Mouse (Mus musculus): Measurements from ENCODE around the gene Aplp1. TPM values are rescaled to one million over a fixed set of nuclear protein-coding genes. Genes with fewer than 3 reads are reported as not detected.
A peak's percentile ranks its signal among the peaks of the same experiment; 100 is the strongest.

The Aplp1 gene
- polyA plus RNA-seq, 1 experiment from 2014 or later: 467 TPM

DNA sequence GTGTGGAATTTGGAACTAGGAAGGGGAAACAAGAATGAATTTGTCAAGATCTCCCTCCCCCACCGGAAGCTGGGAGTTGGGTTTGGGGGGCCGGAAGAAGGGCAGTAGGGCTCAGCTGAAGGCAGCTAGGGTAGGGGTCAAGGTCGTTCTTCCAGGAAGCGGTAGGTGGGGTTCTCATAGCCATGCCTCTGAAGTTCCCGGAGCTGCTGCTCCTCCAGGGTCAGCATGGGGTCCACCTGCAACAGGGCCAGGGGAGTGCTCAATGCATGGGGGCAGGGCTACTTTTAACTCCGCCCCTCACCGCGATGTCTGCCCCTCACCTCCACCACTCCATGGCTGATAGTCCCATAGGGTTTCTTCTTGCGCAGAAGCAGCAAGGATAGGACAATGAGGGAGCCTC lies 10.2 kb downstream of the Aplp1 start:
- Histone ChIP-seq H3K4me1 (ENCODE audit: control insufficient read depth, insufficient read depth, low read length) (no peaks in the 10 kb centered on the region), H3K9ac (ENCODE audit: low read length) (no peak overlapping the region), H3K4me2 (ENCODE audit: low read length) (no peak overlapping the region), H3K27ac (ENCODE audit: low read depth, low read length) (no peak overlapping the region), H3K4me3 (ENCODE audit: low read depth, low read length) (no peak overlapping the region), H3K9me3 (replicated peaks; ENCODE audit: control insufficient read depth, low read length) (no peaks in the 10 kb centered on the region), H3K36me3 (ENCODE audit: control insufficient read depth, insufficient read depth, low read length) (peaks cover 54% of the 10 kb centered on the region), H3K27me3 (replicated peaks; ENCODE audit: control insufficient read depth, insufficient read depth, low read length) (no peaks in the 10 kb centered on the region)
- DNase-seq (ENCODE audit: low spot score): no peak
- 61% methylated on average over 9 of the region's 9 CpGs for WGBS
- ATAC-seq: no peak

DNA sequence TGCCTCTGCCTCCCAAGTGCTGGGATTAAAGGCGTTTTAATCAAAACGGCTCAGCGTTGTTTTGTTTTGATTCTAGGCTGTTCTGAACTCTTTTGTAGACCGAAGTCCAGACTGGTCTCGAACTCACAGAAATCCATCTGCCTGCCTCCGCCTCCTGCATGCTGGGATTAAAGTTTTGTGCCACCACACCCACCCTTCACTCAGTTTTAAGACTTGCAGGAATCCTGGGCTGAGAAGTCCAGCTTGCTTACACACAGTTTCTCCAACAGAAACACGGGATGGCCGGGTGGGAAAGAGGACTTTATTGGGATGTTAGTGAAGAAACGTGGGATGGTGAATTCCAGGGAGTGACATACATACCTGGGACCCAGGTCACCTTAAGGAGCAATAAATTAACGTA lies 10.6 kb downstream of the Aplp1 start:
- Histone ChIP-seq H3K4me1 (ENCODE audit: control insufficient read depth, insufficient read depth, low read length) (no peaks in the 10 kb centered on the region), H3K27ac (ENCODE audit: low read depth, low read length) (no peak overlapping the region), H3K4me2 (ENCODE audit: low read length) (no peak overlapping the region), H3K4me3 (ENCODE audit: low read depth, low read length) (no peak overlapping the region), H3K9ac (ENCODE audit: low read length) (no peak overlapping the region), H3K9me3 (replicated peaks; ENCODE audit: control insufficient read depth, low read length) (no peaks in the 10 kb centered on the region), H3K36me3 (ENCODE audit: control insufficient read depth, insufficient read depth, low read length) (peaks cover 49% of the 10 kb centered on the region), H3K27me3 (replicated peaks; ENCODE audit: control insufficient read depth, insufficient read depth, low read length) (no peaks in the 10 kb centered on the region)
- DNase-seq (ENCODE audit: low spot score) (no peak), ATAC-seq (no peak)
- WGBS: 72% methylated on average over 10 of the region's 10 CpGs

DNA sequence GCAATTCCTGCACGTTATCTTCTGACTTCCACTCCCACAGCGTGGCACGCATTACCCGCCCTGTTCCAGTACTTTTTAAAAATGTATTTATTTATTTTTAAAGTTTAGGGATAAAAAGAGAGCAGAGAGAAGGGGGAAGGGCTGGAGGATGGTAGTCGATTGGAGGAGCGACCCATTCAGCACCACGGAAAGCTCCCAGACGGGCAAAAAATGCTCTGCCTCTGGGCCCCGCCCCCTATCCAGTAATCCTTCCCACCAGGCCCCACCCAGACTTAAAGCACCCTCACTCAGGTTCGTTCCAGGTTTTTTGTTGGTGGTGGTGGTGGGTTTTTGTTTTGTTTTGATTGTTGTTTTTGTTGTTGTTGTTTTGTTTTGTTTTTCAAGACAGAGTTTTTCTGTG lies 11.1 kb downstream of the Aplp1 start:
- Histone ChIP-seq H3K4me1 (ENCODE audit: control insufficient read depth, insufficient read depth, low read length) (no peaks in the 10 kb centered on the region), H3K4me2 (ENCODE audit: low read length) (no peak overlapping the region), H3K36me3 (ENCODE audit: control insufficient read depth, insufficient read depth, low read length) (peaks cover 45% of the 10 kb centered on the region), H3K27me3 (replicated peaks; ENCODE audit: control insufficient read depth, insufficient read depth, low read length) (no peaks in the 10 kb centered on the region), H3K9me3 (replicated peaks; ENCODE audit: control insufficient read depth, low read length) (no peaks in the 10 kb centered on the region), H3K9ac (ENCODE audit: low read length) (no peak overlapping the region), H3K4me3 (ENCODE audit: low read depth, low read length) (no peak overlapping the region), H3K27ac (ENCODE audit: low read depth, low read length) (no peak overlapping the region)
- ATAC-seq (no peak), DNase-seq (ENCODE audit: low spot score) (no peak)
- WGBS: 1% methylated on average over 10 of the region's 10 CpGs

DNA sequence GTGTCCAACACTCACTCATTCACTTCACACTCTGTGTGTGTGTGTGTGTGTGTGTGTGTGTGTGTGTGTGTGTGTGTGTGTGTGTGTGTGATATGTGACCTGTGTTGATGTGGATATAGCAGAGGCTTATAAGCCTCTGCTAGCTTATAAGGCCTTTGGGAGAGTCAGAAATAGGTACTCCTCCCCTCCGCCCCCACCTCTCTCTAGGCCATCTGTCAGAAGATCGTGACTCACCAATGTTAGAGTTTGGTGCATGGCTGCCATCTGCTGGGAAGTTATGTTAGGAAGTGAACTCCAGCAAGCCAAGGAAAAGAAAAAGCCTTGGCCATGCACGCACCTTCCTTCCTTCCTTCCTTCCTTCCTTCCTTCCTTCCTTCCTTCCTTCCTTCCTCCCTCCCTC lies 13.5 kb downstream of the Aplp1 start:
- Histone ChIP-seq H3K9ac (ENCODE audit: low read length) (no peak overlapping the region), H3K4me3 (ENCODE audit: low read depth, low read length) (no peak overlapping the region), H3K4me2 (ENCODE audit: low read length) (no peak overlapping the region), H3K27ac (ENCODE audit: low read depth, low read length) (no peak overlapping the region), H3K9me3 (replicated peaks; ENCODE audit: control insufficient read depth, low read length) (no peaks in the 10 kb centered on the region), H3K4me1 (ENCODE audit: control insufficient read depth, insufficient read depth, low read length) (no peaks in the 10 kb centered on the region), H3K36me3 (ENCODE audit: control insufficient read depth, insufficient read depth, low read length) (peaks cover 25% of the 10 kb centered on the region), H3K27me3 (replicated peaks; ENCODE audit: control insufficient read depth, insufficient read depth, low read length) (no peaks in the 10 kb centered on the region)
- DNase-seq (ENCODE audit: low spot score) (peak; percentile 90), ATAC-seq (peak; percentile 76)
- 5% methylated on average over 3 of the region's 3 CpGs for WGBS

DNA sequence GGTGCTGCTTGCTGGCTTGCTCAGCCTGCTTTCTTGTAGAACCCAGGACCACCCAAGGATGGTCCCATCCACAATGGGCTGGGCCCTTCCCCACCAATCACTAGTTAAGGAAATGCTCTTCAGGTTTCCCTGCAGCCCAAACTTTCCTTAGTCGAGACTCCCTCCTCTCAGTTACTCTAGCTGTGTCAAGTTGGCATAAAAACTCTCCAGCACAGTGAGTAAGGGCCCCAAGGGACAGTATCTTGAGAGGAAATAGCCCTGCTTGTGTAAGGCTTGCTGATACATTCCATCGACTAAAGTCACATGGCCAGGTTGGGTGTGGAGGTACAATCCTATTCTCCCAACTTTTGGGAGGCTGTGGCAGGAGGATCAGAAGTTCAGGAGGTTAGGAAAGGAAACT lies 15.1 kb downstream of the Aplp1 start:
- Histone ChIP-seq H3K36me3 (ENCODE audit: control insufficient read depth, insufficient read depth, low read length) (peaks cover 17% of the 10 kb centered on the region), H3K27me3 (replicated peaks; ENCODE audit: control insufficient read depth, insufficient read depth, low read length) (no peaks in the 10 kb centered on the region), H3K4me2 (ENCODE audit: low read length) (no peak overlapping the region), H3K27ac (ENCODE audit: low read depth, low read length) (no peak overlapping the region), H3K9ac (ENCODE audit: low read length) (no peak overlapping the region), H3K4me3 (ENCODE audit: low read depth, low read length) (no peak overlapping the region), H3K4me1 (ENCODE audit: control insufficient read depth, insufficient read depth, low read length) (no peaks in the 10 kb centered on the region), H3K9me3 (replicated peaks; ENCODE audit: control insufficient read depth, low read length) (no peaks in the 10 kb centered on the region)
- 68% methylated on average over 2 of the region's 2 CpGs for WGBS
- DNase-seq (ENCODE audit: low spot score) (no peak), ATAC-seq (no peak)

DNA sequence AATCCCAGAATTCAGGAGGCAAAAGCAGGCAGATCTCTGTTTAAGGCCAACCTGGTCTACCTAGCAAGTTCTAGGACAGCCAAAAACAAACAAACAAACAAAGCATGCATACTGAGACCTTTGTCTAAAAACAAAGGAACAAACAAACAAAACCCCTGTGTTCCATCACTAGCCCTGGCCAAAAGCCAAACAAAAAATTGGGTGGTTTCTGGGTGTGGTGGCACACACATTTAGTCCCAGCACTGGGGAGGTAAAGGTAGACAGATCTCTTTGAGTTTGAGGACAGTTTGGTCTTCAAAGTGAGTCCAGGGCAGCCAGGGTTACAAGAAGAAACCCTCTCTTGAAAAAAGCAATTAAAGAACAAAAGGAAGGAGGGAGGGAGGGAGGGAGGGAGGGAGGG lies 16.0 kb downstream of the Aplp1 start:
- peaks cover 11% of the 10 kb centered on the region; the same call in 1 of the 2 replicates for H3K36me3 ChIP-seq (ENCODE audit: control insufficient read depth, insufficient read depth, low read length)
- DNase-seq (ENCODE audit: low spot score) (no peak), ATAC-seq (no peak)
- no peak overlapping the region for H3K27ac ChIP-seq (ENCODE audit: low read depth, low read length)
- no peak overlapping the region for H3K4me3 ChIP-seq (ENCODE audit: low read depth, low read length)
- H3K9me3 ChIP-seq (replicated peaks; ENCODE audit: control insufficient read depth, low read length): no peaks in the 10 kb centered on the region
- no peak overlapping the region for H3K9ac ChIP-seq (ENCODE audit: low read length)
- H3K4me2 ChIP-seq (ENCODE audit: low read length): no peak overlapping the region
- no peaks in the 10 kb centered on the region for H3K4me1 ChIP-seq (ENCODE audit: control insufficient read depth, insufficient read depth, low read length)
- no peaks in the 10 kb centered on the region for H3K27me3 ChIP-seq (replicated peaks; ENCODE audit: control insufficient read depth, insufficient read depth, low read length)

DNA sequence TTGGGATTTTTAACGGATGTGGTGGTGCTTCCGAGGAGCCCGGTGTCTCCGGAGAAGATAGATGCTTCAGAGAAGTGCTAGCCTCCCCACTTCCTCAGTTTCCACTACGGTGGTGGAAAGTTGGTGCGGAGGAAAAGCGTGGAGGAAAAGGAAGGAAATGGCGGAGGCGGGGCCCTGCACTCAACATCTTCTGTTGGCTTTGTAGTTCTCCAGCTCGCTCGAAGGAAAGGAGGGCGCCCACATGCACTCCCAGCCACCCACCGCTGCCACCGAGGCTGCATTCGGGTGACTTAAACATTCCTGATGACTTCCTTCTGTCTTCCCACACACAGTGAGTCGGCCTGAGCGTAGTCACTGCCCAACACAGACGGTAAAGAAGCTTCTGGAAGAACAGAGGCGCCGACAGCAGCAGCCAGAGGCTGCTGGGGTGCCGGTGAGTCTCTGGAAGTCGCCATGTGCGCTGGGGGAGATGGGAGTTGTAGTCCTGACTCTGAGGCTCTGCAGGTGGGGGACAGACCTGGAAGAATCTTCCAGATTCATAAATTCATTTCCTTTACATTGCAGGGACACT lies 22.2 kb downstream of the Aplp1 start:
- H3K4me1 ChIP-seq (ENCODE audit: control insufficient read depth, insufficient read depth, low read length): 0 out of 2 replicates have a peak, but pooled peaks cover 7% of the 10 kb centered on the region
- peak; percentile 5 for DNase-seq (ENCODE audit: low spot score)
- H3K27ac ChIP-seq (ENCODE audit: low read depth, low read length): no peak overlapping the region
- peak overlapping the region; percentile 99 for H3K4me2 ChIP-seq (ENCODE audit: low read length)
- WGBS: 66% methylated on average over 23 of the region's 23 CpGs
- no peak for ATAC-seq
- no peaks in the 10 kb centered on the region for H3K9me3 ChIP-seq (replicated peaks; ENCODE audit: control insufficient read depth, low read length)
- H3K36me3 ChIP-seq (ENCODE audit: control insufficient read depth, insufficient read depth, low read length): peaks cover 11% of the 10 kb centered on the region; the same call in 1 of the 2 replicates
- H3K27me3 ChIP-seq (replicated peaks; ENCODE audit: control insufficient read depth, insufficient read depth, low read length): no peaks in the 10 kb centered on the region
- H3K4me3 ChIP-seq (ENCODE audit: low read depth, low read length): peak overlapping the region; percentile 56
- peak overlapping the region; percentile 73 for H3K9ac ChIP-seq (ENCODE audit: low read length)

DNA sequence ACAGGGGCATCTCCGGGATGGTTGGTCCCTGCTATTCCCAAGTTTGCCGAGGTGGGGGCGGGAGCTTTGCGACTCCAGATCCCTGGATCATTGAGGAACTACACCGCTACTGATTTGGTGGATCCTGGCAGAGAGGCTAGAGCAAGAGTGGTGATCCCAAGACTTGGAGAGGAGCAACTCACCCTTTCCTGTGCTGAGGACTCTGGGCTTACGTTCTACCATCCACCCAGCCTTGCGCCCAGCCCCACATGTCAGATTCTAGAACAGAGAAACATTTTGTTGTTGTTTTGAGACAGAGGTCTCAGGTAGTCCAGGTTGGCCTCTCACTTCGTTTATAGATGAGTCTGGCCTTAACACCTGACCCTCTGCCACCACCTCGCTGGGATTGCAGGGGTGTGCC lies 22.8 kb downstream of the Aplp1 start:
- no peaks in the 10 kb centered on the region for H3K9me3 ChIP-seq (replicated peaks; ENCODE audit: control insufficient read depth, low read length)
- H3K4me1 ChIP-seq (ENCODE audit: control insufficient read depth, insufficient read depth, low read length): 0 out of 2 replicates have a peak, but pooled peaks cover 7% of the 10 kb centered on the region
- H3K27me3 ChIP-seq (replicated peaks; ENCODE audit: control insufficient read depth, insufficient read depth, low read length): no peaks in the 10 kb centered on the region
- peak overlapping the region; percentile 99 for H3K4me2 ChIP-seq (ENCODE audit: low read length)
- H3K36me3 ChIP-seq (ENCODE audit: control insufficient read depth, insufficient read depth, low read length): peaks cover 11% of the 10 kb centered on the region; the same call in 1 of the 2 replicates
- WGBS: 14% methylated on average over 9 of the region's 9 CpGs
- ATAC-seq: peak; percentile 51
- DNase-seq (ENCODE audit: low spot score): no peak
- peak overlapping the region; percentile 39; the same call in 1 of the 2 replicates for H3K27ac ChIP-seq (ENCODE audit: low read depth, low read length)
- H3K4me3 ChIP-seq (ENCODE audit: low read depth, low read length): peak overlapping the region; percentile 56
- peak overlapping the region; percentile 73 for H3K9ac ChIP-seq (ENCODE audit: low read length)

DNA sequence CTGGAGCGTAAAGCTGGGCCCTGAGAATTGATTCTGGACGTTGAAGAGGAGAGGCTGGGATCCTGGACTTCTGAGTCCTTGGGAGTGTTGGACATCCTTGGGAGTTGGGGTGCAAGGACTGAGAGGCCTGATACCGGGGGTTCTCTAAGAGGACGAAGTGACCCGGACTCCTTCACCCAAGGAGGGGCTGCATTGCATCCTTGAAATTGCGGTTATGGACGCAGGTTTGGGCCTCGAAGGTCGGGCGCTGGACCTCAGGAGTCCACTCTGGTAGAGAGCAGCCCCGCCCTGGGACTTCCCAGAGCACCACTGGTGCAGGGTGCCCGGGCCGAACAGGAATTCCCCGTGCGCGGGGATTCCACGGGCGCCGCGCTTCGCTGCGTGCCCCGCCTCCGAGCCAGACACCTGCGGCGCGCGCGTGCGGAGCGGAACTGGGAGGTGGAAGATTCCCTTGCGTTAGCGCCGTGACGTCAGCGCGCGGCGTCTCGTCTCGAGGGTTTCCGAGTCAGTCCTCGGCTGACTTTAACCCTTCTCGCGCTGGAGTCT lies 23.4 kb downstream of the Aplp1 start:
- under 1% methylated on average over 43 of the region's 45 CpGs for WGBS
- peaks cover 11% of the 10 kb centered on the region; the same call in 1 of the 2 replicates for H3K36me3 ChIP-seq (ENCODE audit: control insufficient read depth, insufficient read depth, low read length)
- peak overlapping the region; percentile 73 for H3K9ac ChIP-seq (ENCODE audit: low read length)
- ATAC-seq (peak; percentile 93), DNase-seq (ENCODE audit: low spot score) (peak; percentile 97)
- H3K4me2 ChIP-seq (ENCODE audit: low read length): peak overlapping the region; percentile 99
- H3K27me3 ChIP-seq (replicated peaks; ENCODE audit: control insufficient read depth, insufficient read depth, low read length): no peaks in the 10 kb centered on the region
- no peaks in the 10 kb centered on the region for H3K9me3 ChIP-seq (replicated peaks; ENCODE audit: control insufficient read depth, low read length)
- 0 out of 2 replicates have a peak, but pooled peaks cover 7% of the 10 kb centered on the region for H3K4me1 ChIP-seq (ENCODE audit: control insufficient read depth, insufficient read depth, low read length)
- H3K4me3 ChIP-seq (ENCODE audit: low read depth, low read length): peak overlapping the region; percentile 56
- H3K27ac ChIP-seq (ENCODE audit: low read depth, low read length): no peak overlapping the region; the same call in 1 of the 2 replicates

Data from forebrain, embryonic 14.5 days (tissue).